Mouse (Mus musculus): ENCODE data around the gene Ube2q2.

GRCm38 (mm10) chr9:55139958-55140357, 8.7 kb upstream of the Ube2q2 start:
- TF ChIP-seq CTCF (IDR thresholded peaks at IDR 0.05; ENCODE audit: low read depth, low read length), result no peak
- no peak for TF ChIP-seq POLR2A (IDR thresholded peaks at IDR 0.05; ENCODE audit: extremely low read depth, insufficient read depth, low read length)

All from liver, adult 2 months (tissue).